Mouse (Mus musculus) hindbrain, embryonic 11.5 days (tissue): ENCODE measurements at regions not wholly inside any gene's neighbourhood (a gene's known extent, or its start where the extent isn't known, plus 50 kb on each side); places are given as distances from the start of the nearest gene placed in this dataset.

Experiments
- ATAC-seq: fragments of 200-750 bp; cut with Nextera tagmentation; 2 replicates; pipeline ENCODE4 v1.8.0; 2017; ENCODE audit warnings: mild to moderate bottlenecking, moderate TSS enrichment, moderate library complexity; ENCODE audit not compliant: low FRiP score
- DNase-seq: peaks from one replicate; pipeline ENCODE4 v3.0.0-alpha.2; 2015; ENCODE audit warnings: low spot score
- H3K27ac ChIP-seq: fragments of 300-500 bp; sonication (generic); 2 replicates; pipeline ENCODE4 v1.5.1; 2014; ENCODE audit warnings: mild to moderate bottlenecking, low read depth, low read length
- H3K27me3 ChIP-seq: fragments of 300-500 bp; sonication (generic); 2 replicates; pipeline ENCODE4 v1.6.1; 2014; ENCODE audit warnings: mild to moderate bottlenecking, low read length, moderate library complexity, mixed read lengths; ENCODE audit not compliant: control insufficient read depth, insufficient read depth
- H3K36me3 ChIP-seq: fragments of 300-500 bp; sonication (generic); 2 replicates; pipeline ENCODE4 v1.6.1; 2014; ENCODE audit warnings: mild to moderate bottlenecking, low read length, moderate library complexity, mixed read lengths; ENCODE audit not compliant: control insufficient read depth, insufficient read depth
- H3K4me1 ChIP-seq: fragments of 300-500 bp; sonication (generic); replicated peaks from 2 replicates; pipeline ENCODE4 v1.6.1; 2014; ENCODE audit warnings: low read length, mixed read lengths; ENCODE audit not compliant: control insufficient read depth, insufficient read depth
- H3K4me2 ChIP-seq: fragments of 300-500 bp; sonication (generic); replicated peaks from 2 replicates; pipeline ENCODE4 v1.6.1; 2014; ENCODE audit warnings: mild to moderate bottlenecking, low read depth, low read length
- H3K4me3 ChIP-seq: fragments of 300-500 bp; sonication (generic); 2 replicates; pipeline ENCODE4 v1.5.1; 2014; ENCODE audit warnings: low read depth, low read length
- H3K9ac ChIP-seq: fragments of 300-500 bp; sonication (generic); 2 replicates; pipeline ENCODE4 v1.6.1; 2014; ENCODE audit warnings: low read depth, low read length
- H3K9me3 ChIP-seq: fragments of 300-500 bp; sonication (generic); 2 replicates; pipeline ENCODE4 v1.6.1; 2016; ENCODE audit warnings: low read length; ENCODE audit not compliant: control insufficient read depth
- WGBS: fragments of 180-500 bp; shearing (Covaris S2); extraction: QIAGEN DNeasy Blood & Tissue Kit; methylation state at CpG from one replicate; pipeline ENCODE4 v1.1.7; 2014; 5-methylcytosine and 5-hydroxymethylcytosine counted together

DNA sequence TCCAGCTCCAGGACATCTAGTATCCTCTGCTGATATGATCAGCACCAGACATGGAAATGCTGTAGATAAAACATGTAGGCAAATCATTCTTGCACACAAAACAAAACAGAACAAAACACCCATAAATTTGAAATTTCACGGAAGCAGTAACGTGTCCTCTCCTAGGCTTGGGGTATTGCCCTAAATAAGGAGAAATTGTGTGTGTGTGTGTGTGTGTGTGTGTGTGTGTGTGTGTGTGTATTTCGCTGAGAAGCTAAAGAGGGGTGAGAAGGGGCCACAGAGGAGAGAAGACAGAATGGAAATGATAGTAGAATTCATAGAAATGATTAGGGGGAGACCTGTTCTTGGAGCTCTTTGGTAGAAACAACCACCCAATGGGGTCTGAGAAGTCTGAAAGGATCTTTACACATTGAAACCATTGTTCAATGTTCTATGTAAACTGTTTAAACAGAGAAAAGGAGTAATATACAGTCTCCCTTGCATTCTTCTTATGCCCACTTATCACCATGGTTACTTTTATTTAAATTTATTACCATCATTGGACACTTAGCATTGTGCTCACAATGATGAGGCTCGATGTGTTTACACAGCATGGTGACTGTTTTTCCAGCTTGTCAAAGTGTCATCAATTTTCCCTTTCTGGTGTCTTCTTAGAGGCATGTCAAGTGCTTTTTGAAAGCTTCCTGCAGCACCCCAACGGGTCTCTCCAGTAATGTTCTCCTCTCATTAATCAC lies 317.3 kb upstream of the 4933412E24Rik start:
- 65% methylated on average over 5 of the region's 5 CpGs for WGBS
- no peak overlapping the region for H3K27ac ChIP-seq
- H3K4me1 ChIP-seq, result no peaks in the 10 kb centered on the region
- H3K4me2 ChIP-seq, result no peak overlapping the region
- no peak overlapping the region for H3K4me3 ChIP-seq
- no peak for DNase-seq
- peak; percentile 56; the same call in 1 of the 2 replicates for ATAC-seq
- H3K27me3 ChIP-seq, result no peaks in the 10 kb centered on the region
- H3K9me3 ChIP-seq, result no peaks in the 10 kb centered on the region
- no peak overlapping the region for H3K9ac ChIP-seq
- no peaks in the 10 kb centered on the region for H3K36me3 ChIP-seq

GRCm38 (mm10) chr15:60317577-60317976 lies 301.2 kb upstream of the 4933412E24Rik start:
- ATAC-seq (no peak), DNase-seq (no peak)
- Histone ChIP-seq H3K4me2 (no peak overlapping the region), H3K36me3 (no peaks in the 10 kb centered on the region), H3K9me3 (no peaks in the 10 kb centered on the region), H3K4me1 (no peaks in the 10 kb centered on the region), H3K27ac (no peak overlapping the region), H3K27me3 (no peaks in the 10 kb centered on the region), H3K9ac (no peak overlapping the region), H3K4me3 (no peak overlapping the region)
- 95% methylated on average over 2 of the region's 2 CpGs for WGBS

DNA sequence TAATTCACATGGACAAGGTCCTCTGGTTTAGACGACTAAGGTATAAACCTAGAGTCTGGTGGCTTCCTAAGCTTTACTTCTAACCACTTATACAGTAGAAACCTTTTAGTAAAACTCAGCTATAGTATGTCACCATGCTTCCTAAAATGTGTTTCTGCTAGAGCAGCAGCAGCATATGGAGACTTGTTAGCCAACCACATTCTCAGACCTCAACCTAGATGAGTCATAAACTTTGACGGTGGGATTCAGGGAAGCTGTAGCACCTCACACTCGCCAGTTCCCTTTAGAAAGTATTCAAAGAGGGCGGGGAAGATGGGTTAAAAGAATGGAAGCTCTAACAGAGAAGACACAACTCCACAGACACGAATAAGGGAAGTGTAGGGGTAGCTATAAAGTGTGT lies 298.8 kb upstream of the 4933412E24Rik start:
- H3K4me1 ChIP-seq, result no peaks in the 10 kb centered on the region
- WGBS, result 77% methylated on average over 5 of the region's 5 CpGs
- no peak overlapping the region for H3K4me2 ChIP-seq
- no peak overlapping the region for H3K4me3 ChIP-seq
- H3K36me3 ChIP-seq, result no peaks in the 10 kb centered on the region
- H3K9ac ChIP-seq, result no peak overlapping the region
- H3K27ac ChIP-seq, result no peak overlapping the region
- no peaks in the 10 kb centered on the region for H3K27me3 ChIP-seq
- ATAC-seq (no peak), DNase-seq (no peak)
- H3K9me3 ChIP-seq, result no peaks in the 10 kb centered on the region

DNA sequence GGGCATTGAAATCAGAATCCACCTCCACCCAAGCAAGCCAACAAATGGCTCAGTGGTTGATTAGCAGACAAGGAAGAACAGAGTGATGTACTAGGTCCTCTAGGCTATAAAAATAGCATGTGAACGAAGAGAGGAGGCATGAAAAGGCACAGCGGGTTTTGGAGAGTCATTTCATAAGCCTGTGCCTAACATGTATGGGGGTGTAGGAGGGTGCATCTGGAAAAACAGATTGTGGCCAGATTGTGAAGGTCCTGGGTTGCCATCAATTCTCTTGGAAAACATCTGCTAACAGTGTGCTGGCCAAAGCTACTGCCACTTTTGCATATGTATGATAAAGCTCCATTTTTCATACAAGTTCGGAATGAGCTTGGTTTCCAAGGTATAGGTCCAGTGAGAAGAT lies 293.5 kb upstream of the 4933412E24Rik start:
- no peaks in the 10 kb centered on the region for H3K36me3 ChIP-seq
- H3K27ac ChIP-seq, result no peak overlapping the region
- 80% methylated on average over 3 of the region's 3 CpGs for WGBS
- no peak overlapping the region for H3K4me3 ChIP-seq
- no peak overlapping the region for H3K9ac ChIP-seq
- DNase-seq (no peak), ATAC-seq (no peak)
- H3K4me1 ChIP-seq, result no peaks in the 10 kb centered on the region
- H3K9me3 ChIP-seq, result no peaks in the 10 kb centered on the region
- no peaks in the 10 kb centered on the region for H3K27me3 ChIP-seq
- H3K4me2 ChIP-seq, result no peak overlapping the region

DNA sequence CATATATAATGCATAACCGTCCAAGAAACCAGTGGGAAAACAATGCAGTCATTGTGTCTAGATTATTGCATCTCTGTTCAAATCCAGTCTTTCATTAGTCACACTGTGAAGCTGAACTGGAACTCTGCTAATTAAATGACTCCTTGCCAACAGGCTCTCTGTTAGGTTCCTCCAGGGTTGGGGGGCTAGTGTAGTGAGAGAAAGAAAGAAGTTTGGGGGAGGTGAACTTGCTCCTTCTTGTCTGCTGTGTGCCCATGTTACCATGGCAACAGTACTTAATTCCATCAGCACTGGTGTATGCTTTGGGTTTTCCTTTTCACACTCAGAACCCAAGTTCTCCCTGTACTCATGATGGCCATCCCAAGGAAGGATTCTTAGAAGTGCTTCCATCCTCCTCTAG lies 292.6 kb upstream of the 4933412E24Rik start:
- WGBS, result 68% methylated on average over 1 of the region's 1 CpGs
- ATAC-seq, result no peak

GRCm38 (mm10) chr15:60308126-60308525 lies 291.7 kb upstream of the 4933412E24Rik start:
- no peak for DNase-seq
- ATAC-seq, result no peak
- H3K4me2 ChIP-seq, result no peak overlapping the region
- no peak overlapping the region for H3K27ac ChIP-seq
- H3K9me3 ChIP-seq, result no peaks in the 10 kb centered on the region
- H3K4me1 ChIP-seq, result no peaks in the 10 kb centered on the region
- WGBS, result 92% methylated on average over 2 of the region's 2 CpGs
- no peak overlapping the region for H3K4me3 ChIP-seq
- H3K9ac ChIP-seq, result no peak overlapping the region
- H3K36me3 ChIP-seq, result no peaks in the 10 kb centered on the region
- H3K27me3 ChIP-seq, result no peaks in the 10 kb centered on the region

More for the DNA sequence above, 292.6 kb upstream of the 4933412E24Rik start:
- Histone ChIP-seq H3K9me3 (no peaks in the 10 kb centered on the region), H3K9ac (no peak overlapping the region), H3K4me3 (no peak overlapping the region), H3K27me3 (no peaks in the 10 kb centered on the region), H3K27ac (no peak overlapping the region), H3K4me1 (no peaks in the 10 kb centered on the region), H3K4me2 (no peak overlapping the region), H3K36me3 (no peaks in the 10 kb centered on the region)
- no peak for DNase-seq

DNA sequence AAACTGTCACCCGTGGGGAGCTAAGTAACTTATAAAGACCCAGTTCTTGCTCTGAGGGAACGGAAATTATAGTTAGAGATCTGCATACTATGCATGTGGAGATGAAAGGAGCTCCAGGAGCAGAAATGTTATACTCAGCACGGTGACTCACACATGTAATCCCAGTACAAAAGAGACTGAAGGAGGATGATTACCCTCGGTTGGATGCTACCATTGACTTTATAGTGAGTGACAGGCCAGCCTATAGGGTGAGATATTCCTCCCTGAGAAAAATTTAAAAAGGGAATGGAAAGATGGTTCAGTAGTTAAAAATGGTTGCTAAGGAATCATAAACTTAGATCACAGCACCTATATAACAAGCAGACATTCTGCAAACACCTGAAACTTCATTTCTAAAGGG lies 287.1 kb upstream of the 4933412E24Rik start:
- Histone ChIP-seq H3K27ac (no peak overlapping the region), H3K36me3 (no peaks in the 10 kb centered on the region), H3K4me1 (no peaks in the 10 kb centered on the region), H3K4me3 (no peak overlapping the region), H3K4me2 (no peak overlapping the region), H3K9ac (no peak overlapping the region), H3K9me3 (no peaks in the 10 kb centered on the region), H3K27me3 (no peaks in the 10 kb centered on the region)
- DNase-seq (no peak), ATAC-seq (no peak)
- WGBS, result 77% methylated on average over 4 of the region's 4 CpGs

GRCm38 (mm10) chr15:60301939-60302338 lies 285.5 kb upstream of the 4933412E24Rik start:
- no peak for DNase-seq
- 82% methylated on average over 4 of the region's 4 CpGs for WGBS
- no peaks in the 10 kb centered on the region for H3K4me1 ChIP-seq
- no peaks in the 10 kb centered on the region for H3K9me3 ChIP-seq
- H3K4me3 ChIP-seq, result no peak overlapping the region
- no peak overlapping the region for H3K4me2 ChIP-seq
- H3K27me3 ChIP-seq, result no peaks in the 10 kb centered on the region
- no peak for ATAC-seq
- no peaks in the 10 kb centered on the region for H3K36me3 ChIP-seq
- no peak overlapping the region for H3K9ac ChIP-seq
- no peak overlapping the region for H3K27ac ChIP-seq

GRCm38 (mm10) chr15:60285321-60285720 lies 268.9 kb upstream of the 4933412E24Rik start:
- Histone ChIP-seq H3K36me3 (no peaks in the 10 kb centered on the region), H3K9me3 (no peaks in the 10 kb centered on the region), H3K4me1 (no peaks in the 10 kb centered on the region), H3K27ac (no peak overlapping the region), H3K4me3 (no peak overlapping the region), H3K9ac (no peak overlapping the region), H3K4me2 (no peak overlapping the region), H3K27me3 (no peaks in the 10 kb centered on the region)
- ATAC-seq, result no peak
- no peak for DNase-seq
- 33% methylated on average over 4 of the region's 4 CpGs for WGBS
